Mouse (Mus musculus) intestine, postnatal 0 days (tissue): ENCODE data around the gene Smim5. TPM values are rescaled to one million over a fixed set of nuclear protein-coding genes. Genes with fewer than 3 reads are reported as not detected.

Source experiments
- ATAC-seq: fragments of 200-750 bp; cut with Nextera tagmentation; 2 replicates; pipeline ENCODE4 v1.8.0; 2017; ENCODE audit warnings: mild to moderate bottlenecking, moderate TSS enrichment, moderate library complexity
- H3K27ac ChIP-seq: fragments of 300-500 bp; sonication (generic); 2 replicates; pipeline ENCODE4 v1.5.1; 2014; ENCODE audit warnings: mild to moderate bottlenecking, low read depth, low read length, moderate library complexity
- H3K27me3 ChIP-seq: fragments of 300-500 bp; sonication (generic); replicated peaks from 2 replicates; pipeline ENCODE4 v1.6.1; 2014; ENCODE audit warnings: low read length, mixed read lengths; ENCODE audit not compliant: control insufficient read depth, insufficient read depth
- H3K36me3 ChIP-seq: fragments of 300-500 bp; sonication (generic); 2 replicates; pipeline ENCODE4 v1.6.1; 2014; ENCODE audit warnings: mild to moderate bottlenecking, moderate library complexity; ENCODE audit not compliant: control insufficient read depth, insufficient read depth
- H3K4me1 ChIP-seq: fragments of 300-500 bp; sonication (generic); replicated peaks from 2 replicates; pipeline ENCODE4 v1.6.1; 2014; ENCODE audit warnings: antibody characterized with exemption, low read length, mixed read lengths; ENCODE audit not compliant: control insufficient read depth, insufficient read depth
- H3K4me2 ChIP-seq: fragments of 300-500 bp; sonication (generic); replicated peaks from 2 replicates; pipeline ENCODE4 v1.6.1; 2014; ENCODE audit warnings: low read depth, mild to moderate bottlenecking, moderate library complexity
- H3K4me3 ChIP-seq: fragments of 300-500 bp; sonication (generic); 2 replicates; pipeline ENCODE4 v1.5.1; 2014; ENCODE audit warnings: low read depth, low read length
- H3K9ac ChIP-seq: fragments of 300-500 bp; sonication (generic); 2 replicates; pipeline ENCODE4 v1.6.1; 2014; ENCODE audit warnings: mild to moderate bottlenecking, low read depth, low read length
- H3K9me3 ChIP-seq: fragments of 300-500 bp; sonication (generic); 2 replicates; pipeline ENCODE4 v1.6.1; 2016; ENCODE audit warnings: mixed run types; ENCODE audit not compliant: control insufficient read depth
- CTCF ChIP-seq: sonication (generic); IDR thresholded peaks from 2 replicates; pipeline ENCODE4 v1.5.1; 2016; ENCODE audit warnings: low read depth, mild to moderate bottlenecking, control low read depth, antibody characterized with exemption, moderate library complexity
- WGBS: fragments of 180-500 bp; shearing (Covaris S2); extraction: QIAGEN DNeasy Blood & Tissue Kit; methylation state at CpG from one replicate; pipeline ENCODE4 v1.1.7; 2014; 5-methylcytosine and 5-hydroxymethylcytosine counted together
- polyA plus RNA-seq: library from polyadenylated mRNA; unstranded; fragments of >200 nt; fragmentation: Nextera tagmentation; extraction: Ambion mirVana; gene quantifications from 2 replicates; pipeline ENCODE4 v1.2.1, GENCODE M21; 2015

Smim5 gene
- polyA plus RNA-seq, 1 experiment from 2014 or later, result 1.9 TPM

GRCm38 (mm10) chr11:115911632-115912376 lies 12.0 kb downstream of the Smim5 start, which contains the start of gene Smim6:
Gene Smim6 (plus strand): TSS chr11:115912017.
- peak within 1 kb of the TSS; percentile 9; the same call in 1 of the 2 replicates for H3K4me3 ChIP-seq
- H3K27me3 ChIP-seq, result no peaks in the 10 kb centered on the region
- no peaks in the 10 kb centered on the region for H3K4me1 ChIP-seq
- H3K36me3 ChIP-seq, result peaks cover 38% of the 10 kb centered on the region
- H3K4me2 ChIP-seq, result peak within 1 kb of the TSS; percentile 51
- no peaks in the 10 kb centered on the region for H3K9me3 ChIP-seq
- no peak for TF ChIP-seq CTCF
- peak within 1 kb of the TSS; percentile 26; the same call in 1 of the 2 replicates for H3K9ac ChIP-seq
- ATAC-seq, result peak; percentile 90
- 37% methylated on average over 11 of the region's 11 CpGs for WGBS
- H3K27ac ChIP-seq, result peak within 1 kb of the TSS; percentile 97

DNA sequence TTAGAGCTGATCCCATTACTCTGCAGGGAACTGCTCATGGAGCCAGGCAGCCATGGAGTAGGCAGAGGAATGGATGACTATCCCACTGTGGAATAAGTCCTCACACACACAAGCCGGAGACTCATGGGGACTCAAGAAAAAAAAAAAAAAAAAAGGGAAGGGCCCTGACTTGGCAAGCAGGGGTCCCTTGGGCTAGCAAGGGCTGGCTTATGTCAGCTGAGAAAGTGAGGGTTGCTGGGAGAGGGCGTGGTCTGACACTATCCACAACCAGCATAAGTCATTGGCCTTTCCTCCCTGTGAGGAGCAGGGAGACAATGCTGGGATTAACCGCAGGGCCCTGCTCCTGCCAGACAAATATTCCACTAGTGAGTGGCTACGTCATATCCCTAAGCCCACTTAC lies 16.8 kb downstream of the Smim5 start:
- Histone ChIP-seq H3K36me3 (peaks cover 33% of the 10 kb centered on the region), H3K9ac (no peak overlapping the region), H3K4me3 (no peak overlapping the region), H3K27me3 (no peaks in the 10 kb centered on the region), H3K4me1 (no peaks in the 10 kb centered on the region), H3K9me3 (no peaks in the 10 kb centered on the region), H3K27ac (no peak overlapping the region; the same call in 1 of the 2 replicates), H3K4me2 (no peak overlapping the region)
- TF ChIP-seq CTCF, result no peak
- 88% methylated on average over 4 of the region's 4 CpGs for WGBS
- no peak for ATAC-seq

GRCm38 (mm10) chr11:115918637-115919036 lies 18.9 kb downstream of the Smim5 start:
- no peaks in the 10 kb centered on the region for H3K9me3 ChIP-seq
- no peaks in the 10 kb centered on the region for H3K27me3 ChIP-seq
- H3K4me2 ChIP-seq, result no peak overlapping the region
- peaks cover 35% of the 10 kb centered on the region for H3K36me3 ChIP-seq
- ATAC-seq, result no peak
- H3K4me3 ChIP-seq, result no peak overlapping the region
- no peak overlapping the region for H3K9ac ChIP-seq
- WGBS, result 86% methylated on average over 5 of the region's 5 CpGs
- H3K27ac ChIP-seq, result no peak overlapping the region
- no peak for TF ChIP-seq CTCF
- H3K4me1 ChIP-seq, result no peaks in the 10 kb centered on the region

GRCm38 (mm10) chr11:115919073-115919472 lies 19.3 kb downstream of the Smim5 start:
- no peak overlapping the region for H3K27ac ChIP-seq
- H3K4me2 ChIP-seq, result no peak overlapping the region
- H3K27me3 ChIP-seq, result no peaks in the 10 kb centered on the region
- no peak overlapping the region for H3K4me3 ChIP-seq
- no peaks in the 10 kb centered on the region for H3K4me1 ChIP-seq
- TF ChIP-seq CTCF, result no peak
- no peaks in the 10 kb centered on the region for H3K9me3 ChIP-seq
- ATAC-seq, result no peak
- 83% methylated on average over 5 of the region's 5 CpGs for WGBS
- H3K9ac ChIP-seq, result no peak overlapping the region
- peaks cover 35% of the 10 kb centered on the region for H3K36me3 ChIP-seq

DNA sequence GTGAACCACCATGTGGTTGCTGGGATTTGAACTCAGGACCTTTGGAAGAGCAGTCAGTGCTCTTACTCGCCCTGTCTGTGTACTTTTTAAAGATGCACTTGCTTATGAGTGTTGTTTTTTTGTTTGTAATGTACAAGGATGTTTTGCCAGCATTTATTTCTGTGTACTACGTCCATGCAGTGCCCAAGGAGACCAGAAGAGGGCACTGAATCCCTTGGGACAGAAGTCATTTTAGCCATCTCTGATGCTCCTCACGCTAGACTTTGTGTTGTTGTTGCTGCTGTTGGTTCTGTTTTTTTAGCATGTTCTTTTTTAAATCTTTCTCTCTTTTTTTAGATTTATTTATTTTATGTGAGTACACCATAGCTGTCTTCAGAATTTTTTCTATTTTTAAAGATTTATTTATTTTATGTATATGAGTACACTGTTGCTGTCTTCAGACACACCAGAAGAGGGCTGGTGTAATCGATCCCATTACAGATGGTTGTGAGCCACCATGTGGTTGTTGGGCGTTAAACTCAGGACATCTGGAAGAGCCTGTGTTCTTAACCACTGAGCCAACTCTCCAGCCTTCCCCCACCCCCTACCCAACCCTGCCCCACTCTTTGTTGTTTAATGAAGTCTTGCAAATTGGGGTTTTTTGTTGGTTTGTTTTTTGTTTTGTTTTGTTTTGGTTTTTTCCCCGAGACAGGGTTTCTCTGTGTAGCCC lies 20.5 kb downstream of the Smim5 start:
- WGBS, result 40% methylated on average over 6 of the region's 6 CpGs
- H3K27ac ChIP-seq, result no peak overlapping the region
- no peak for ATAC-seq
- TF ChIP-seq CTCF, result peak; percentile 83
- no peak overlapping the region for H3K4me2 ChIP-seq
- H3K4me3 ChIP-seq, result no peak overlapping the region
- H3K9ac ChIP-seq, result no peak overlapping the region
- H3K9me3 ChIP-seq, result no peaks in the 10 kb centered on the region
- no peaks in the 10 kb centered on the region for H3K27me3 ChIP-seq
- H3K4me1 ChIP-seq, result no peaks in the 10 kb centered on the region
- peaks cover 31% of the 10 kb centered on the region for H3K36me3 ChIP-seq

DNA sequence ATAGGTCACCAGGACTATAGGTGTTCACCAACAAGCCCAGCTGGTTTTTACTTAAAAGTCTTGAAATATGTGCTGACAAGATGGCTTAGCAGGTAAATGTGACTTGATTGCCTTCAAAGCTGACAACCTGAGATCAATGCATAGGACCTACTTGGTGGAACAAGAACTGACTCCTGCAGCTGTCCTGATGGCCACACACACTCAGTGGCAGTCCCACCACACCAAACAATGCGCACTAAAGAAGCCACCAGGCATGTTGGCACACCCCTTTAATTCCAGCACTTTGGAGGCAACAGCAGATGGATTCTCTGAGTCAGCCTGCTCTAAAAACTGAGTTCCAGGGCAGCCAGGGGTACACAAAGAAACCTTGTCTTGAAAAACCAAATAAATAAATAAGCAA lies 22.2 kb downstream of the Smim5 start:
- Histone ChIP-seq H3K27ac (no peak overlapping the region), H3K9ac (no peak overlapping the region), H3K4me2 (no peak overlapping the region), H3K4me3 (no peak overlapping the region), H3K4me1 (no peaks in the 10 kb centered on the region), H3K36me3 (peaks cover 16% of the 10 kb centered on the region), H3K27me3 (no peaks in the 10 kb centered on the region), H3K9me3 (no peaks in the 10 kb centered on the region)
- WGBS, result 95% methylated on average over 1 of the region's 1 CpGs
- no peak for ATAC-seq
- TF ChIP-seq CTCF, result no peak
